Mouse (Mus musculus) forebrain, embryonic 14.5 days (tissue): ENCODE data around the gene Morc3. TPM values are rescaled to one million over a fixed set of nuclear protein-coding genes. Genes with fewer than 3 reads are reported as not detected.

ENCODE experiments used
- ATAC-seq: fragments of 200-750 bp; cut with Nextera tagmentation; 2 replicates; pipeline ENCODE4 v1.8.0; 2017; ENCODE audit warnings: mild to moderate bottlenecking, moderate library complexity
- DNase-seq: peaks from one replicate; pipeline ENCODE4 v3.0.0-alpha.2; 2015; ENCODE audit warnings: low spot score
- H3K27ac ChIP-seq: fragments of 300-500 bp; sonication (generic); 2 replicates; pipeline ENCODE4 v1.5.1; 2014; ENCODE audit warnings: low read depth, mild to moderate bottlenecking, control low read depth, low read length, moderate library complexity
- H3K27me3 ChIP-seq: fragments of 300-500 bp; sonication (generic); replicated peaks from 2 replicates; pipeline ENCODE4 v1.6.1; 2014; ENCODE audit warnings: low read length, control low read depth, mixed read lengths; ENCODE audit not compliant: control insufficient read depth, insufficient read depth
- H3K36me3 ChIP-seq: fragments of 300-500 bp; sonication (generic); 2 replicates; pipeline ENCODE4 v1.6.1; 2014; ENCODE audit warnings: low read length, control low read depth; ENCODE audit not compliant: control insufficient read depth, insufficient read depth
- H3K4me1 ChIP-seq: fragments of 300-500 bp; sonication (generic); 2 replicates; pipeline ENCODE4 v1.6.1; 2014; ENCODE audit warnings: antibody characterized with exemption, low read length, control low read depth; ENCODE audit not compliant: control insufficient read depth, insufficient read depth
- H3K4me2 ChIP-seq: fragments of 300-500 bp; sonication (generic); 2 replicates; pipeline ENCODE4 v1.6.1; 2014; ENCODE audit warnings: mild to moderate bottlenecking, control low read depth, low read length
- H3K4me3 ChIP-seq: fragments of 300-500 bp; sonication (generic); 2 replicates; pipeline ENCODE4 v1.5.1; 2014; ENCODE audit warnings: low read depth, low read length, control low read depth
- H3K9ac ChIP-seq: fragments of 300-500 bp; sonication (generic); 2 replicates; pipeline ENCODE4 v1.6.1; 2014; ENCODE audit warnings: mild to moderate bottlenecking, low read length, control low read depth, moderate library complexity
- H3K9me3 ChIP-seq: fragments of 300-500 bp; sonication (generic); replicated peaks from 2 replicates; pipeline ENCODE4 v1.6.1; 2016; ENCODE audit warnings: low read length, control low read depth, mixed read lengths; ENCODE audit not compliant: control insufficient read depth
- WGBS: fragments of 180-500 bp; shearing (Covaris S2); extraction: QIAGEN DNeasy Blood & Tissue Kit; methylation state at CpG from one replicate; pipeline ENCODE4 v1.1.7; 2014; 5-methylcytosine and 5-hydroxymethylcytosine counted together
- polyA plus RNA-seq: library from polyadenylated mRNA; unstranded; fragments of >200 nt; fragmentation: Nextera tagmentation; extraction: Ambion mirVana; gene quantifications from 2 replicates; pipeline ENCODE4 v1.2.1, GENCODE M21; 2014

Morc3 gene
- polyA plus RNA-seq, 1 experiment from 2014 or later, result 36.1 TPM

- no peaks in the 10 kb centered on the region for H3K9me3 ChIP-seq
- H3K27ac ChIP-seq, result no peak overlapping the region
- peak; percentile 65 for ATAC-seq
- H3K4me3 ChIP-seq, result peak overlapping the region; percentile 69
- DNase-seq, result peak; percentile 48
- H3K4me2 ChIP-seq, result peak overlapping the region; percentile 83
- H3K27me3 ChIP-seq, result no peaks in the 10 kb centered on the region
- H3K4me1 ChIP-seq, result peaks cover 6% of the 10 kb centered on the region; the same call in 1 of the 2 replicates
- H3K36me3 ChIP-seq, result peaks cover 15% of the 10 kb centered on the region; the same call in 1 of the 2 replicates
- peak overlapping the region; percentile 72 for H3K9ac ChIP-seq
- WGBS, result under 1% methylated on average over 43 of the region's 43 CpGs
These were observed 52.3 kb downstream of the Morc3 start for GRCm38 (mm10) chr16:93884086-93884721.

GRCm38 (mm10) chr16:93884722-93885113 lies 52.8 kb downstream of the Morc3 start:
- DNase-seq (no peak), ATAC-seq (no peak)
- Histone ChIP-seq H3K4me1 (peaks cover 6% of the 10 kb centered on the region; the same call in 1 of the 2 replicates), H3K4me3 (peak overlapping the region; percentile 69), H3K27me3 (no peaks in the 10 kb centered on the region), H3K36me3 (peaks cover 21% of the 10 kb centered on the region; the same call in 1 of the 2 replicates), H3K4me2 (peak overlapping the region; percentile 83), H3K27ac (no peak overlapping the region), H3K9me3 (no peaks in the 10 kb centered on the region), H3K9ac (peak overlapping the region; percentile 72)
- 45% methylated on average over 5 of the region's 5 CpGs for WGBS

GRCm38 (mm10) chr16:93888481-93888880 lies 56.6 kb downstream of the Morc3 start:
- WGBS, result 94% methylated on average over 6 of the region's 6 CpGs

DNA sequence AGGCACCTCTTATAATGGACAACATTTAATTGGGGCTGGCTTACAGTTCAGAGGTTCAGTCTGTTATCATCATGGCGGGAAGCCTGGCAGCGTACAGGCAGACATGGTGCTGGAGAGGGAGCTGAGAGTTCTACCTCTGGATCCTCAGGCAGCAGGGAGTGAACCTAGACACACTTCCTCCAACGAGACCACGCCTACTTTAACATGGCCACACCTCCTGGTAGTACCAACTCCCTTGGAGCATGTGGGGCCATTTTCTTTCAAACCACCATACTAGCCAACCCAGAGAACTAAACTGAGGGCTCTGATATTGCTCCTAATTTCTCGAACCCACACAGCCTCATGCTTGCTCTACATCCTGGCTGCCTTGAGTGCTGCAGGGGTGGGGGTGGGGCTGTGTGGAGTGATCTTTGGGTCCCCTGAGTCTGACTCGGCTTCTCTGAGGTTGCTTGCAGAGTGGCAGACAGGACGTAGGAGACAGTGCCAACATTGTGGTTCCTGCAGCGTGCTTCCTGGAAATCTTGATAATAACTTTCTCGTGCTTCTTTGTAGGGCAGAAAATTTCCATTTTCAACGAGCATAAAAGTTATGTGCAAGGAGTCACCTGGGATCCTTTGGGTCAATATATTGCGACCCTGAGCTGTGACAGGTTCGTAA lies 59.2 kb downstream of the Morc3 start:
- H3K27ac ChIP-seq, result no peak overlapping the region
- no peak overlapping the region for H3K9ac ChIP-seq
- H3K4me2 ChIP-seq, result no peak overlapping the region
- WGBS, result 90% methylated on average over 12 of the region's 12 CpGs
- H3K27me3 ChIP-seq, result no peaks in the 10 kb centered on the region
- ATAC-seq (no peak), DNase-seq (no peak)
- H3K4me1 ChIP-seq, result no peaks in the 10 kb centered on the region
- no peak overlapping the region for H3K4me3 ChIP-seq
- H3K9me3 ChIP-seq, result no peaks in the 10 kb centered on the region
- peaks cover 65% of the 10 kb centered on the region for H3K36me3 ChIP-seq

More at GRCm38 (mm10) chr16:93888481-93888880, 56.6 kb downstream of the Morc3 start:
- H3K9ac ChIP-seq, result no peak overlapping the region
- peaks cover 6% of the 10 kb centered on the region; the same call in 1 of the 2 replicates for H3K4me1 ChIP-seq
- ATAC-seq (no peak), DNase-seq (no peak)
- H3K27me3 ChIP-seq, result no peaks in the 10 kb centered on the region
- H3K9me3 ChIP-seq, result no peaks in the 10 kb centered on the region
- no peak overlapping the region for H3K4me3 ChIP-seq
- no peak overlapping the region for H3K27ac ChIP-seq
- no peak overlapping the region for H3K4me2 ChIP-seq
- peaks cover 53% of the 10 kb centered on the region for H3K36me3 ChIP-seq

DNA sequence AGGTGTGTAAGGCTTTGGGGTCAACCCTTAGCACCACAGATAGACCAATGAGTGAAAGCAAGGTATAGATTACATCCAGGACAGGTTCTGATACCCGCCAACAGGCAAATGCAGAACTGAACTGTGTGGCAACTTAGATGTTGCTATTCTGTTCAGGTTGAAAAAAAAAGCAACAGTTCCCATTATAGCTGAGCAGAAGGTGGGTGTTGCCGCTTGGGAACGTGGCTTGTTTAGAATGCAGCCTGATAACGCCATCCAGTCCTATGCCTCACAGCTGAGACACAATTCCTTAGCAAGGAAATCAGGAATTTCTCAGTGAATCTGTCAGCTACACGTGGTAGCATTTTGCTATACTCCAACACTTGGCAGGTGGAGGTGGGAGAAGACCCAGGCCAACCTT lies 61.4 kb downstream of the Morc3 start:
- no peak overlapping the region for H3K27ac ChIP-seq
- peaks cover 60% of the 10 kb centered on the region for H3K36me3 ChIP-seq
- H3K9me3 ChIP-seq, result no peaks in the 10 kb centered on the region
- H3K4me1 ChIP-seq, result no peaks in the 10 kb centered on the region
- DNase-seq (no peak), ATAC-seq (no peak)
- no peak overlapping the region for H3K4me3 ChIP-seq
- H3K27me3 ChIP-seq, result no peaks in the 10 kb centered on the region
- no peak overlapping the region for H3K9ac ChIP-seq
- 87% methylated on average over 5 of the region's 5 CpGs for WGBS
- no peak overlapping the region for H3K4me2 ChIP-seq

DNA sequence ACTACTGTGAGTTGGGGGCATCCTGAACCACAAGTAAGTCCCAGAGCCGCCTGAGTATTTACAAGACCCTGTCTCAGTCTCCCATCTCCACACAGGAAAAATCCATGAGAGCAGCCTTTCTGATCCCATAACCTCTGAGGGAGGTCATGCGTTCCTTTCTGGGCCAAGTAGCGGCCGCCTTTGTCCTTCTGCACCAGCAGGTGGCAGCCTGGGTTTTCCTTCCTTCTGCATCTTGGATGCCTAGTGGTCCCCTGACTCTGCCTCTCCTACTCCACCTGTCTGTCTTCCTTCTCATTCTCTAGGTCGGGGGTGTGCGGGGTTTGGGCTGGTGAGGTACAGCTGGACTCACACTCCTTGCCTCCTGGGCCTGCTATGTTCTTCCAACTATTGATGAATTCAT lies 71.1 kb downstream of the Morc3 start:
- Histone ChIP-seq H3K9ac (no peak overlapping the region), H3K27me3 (no peaks in the 10 kb centered on the region), H3K9me3 (no peaks in the 10 kb centered on the region), H3K4me3 (no peak overlapping the region), H3K4me2 (no peak overlapping the region), H3K36me3 (peaks cover 37% of the 10 kb centered on the region; the same call in 1 of the 2 replicates), H3K27ac (no peak overlapping the region), H3K4me1 (no peaks in the 10 kb centered on the region)
- ATAC-seq (no peak), DNase-seq (no peak)
- WGBS, result 80% methylated on average over 6 of the region's 6 CpGs

DNA sequence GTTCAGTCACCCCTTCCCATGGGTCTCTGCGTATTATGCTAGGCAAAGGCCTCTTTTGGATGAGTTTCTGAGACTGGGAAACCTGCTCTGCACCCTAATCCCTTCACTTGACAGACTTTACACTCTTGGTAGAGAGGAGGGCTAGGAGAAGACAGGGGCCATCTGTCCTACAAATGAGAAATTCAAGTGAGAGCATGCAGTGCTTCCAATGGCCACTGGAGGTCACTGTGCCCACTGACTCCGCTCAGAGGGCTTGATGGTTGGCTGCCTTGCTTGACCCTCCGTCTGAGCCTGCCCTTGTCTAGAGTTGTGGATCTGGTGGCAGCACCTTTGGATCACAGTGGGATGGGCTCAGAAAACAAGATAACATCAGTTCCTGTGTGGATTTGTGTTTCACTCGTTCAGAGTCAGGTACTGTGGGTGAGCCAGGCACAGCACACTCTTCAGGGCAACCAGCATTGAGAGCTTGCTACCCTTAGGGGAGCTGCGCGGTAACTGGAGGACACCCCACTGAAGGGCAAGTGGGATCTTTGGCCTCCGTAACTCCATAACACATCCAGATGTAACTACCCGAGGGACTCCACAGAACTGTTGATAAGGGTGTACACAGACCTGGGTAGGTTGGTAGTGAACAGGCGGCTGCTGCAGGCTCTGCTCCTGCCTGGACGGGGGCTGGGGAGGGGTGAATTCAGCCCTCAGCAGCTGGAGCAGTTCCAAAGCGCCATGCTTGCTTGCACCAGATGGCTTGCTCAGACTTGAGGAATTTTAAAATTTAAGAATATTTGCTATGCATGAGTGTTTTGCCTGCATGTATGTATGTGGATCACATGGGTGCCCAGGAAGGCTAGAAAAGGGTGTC lies 74.5 kb downstream of the Morc3 start:
- no peaks in the 10 kb centered on the region for H3K4me1 ChIP-seq
- no peaks in the 10 kb centered on the region for H3K27me3 ChIP-seq
- no peaks in the 10 kb centered on the region for H3K9me3 ChIP-seq
- H3K9ac ChIP-seq, result no peak overlapping the region
- H3K36me3 ChIP-seq, result peaks cover 18% of the 10 kb centered on the region; the same call in 1 of the 2 replicates
- ATAC-seq (peak; percentile 71), DNase-seq (peak; percentile 64)
- H3K4me2 ChIP-seq, result no peak overlapping the region
- no peak overlapping the region; the same call in 1 of the 2 replicates for H3K27ac ChIP-seq
- no peak overlapping the region for H3K4me3 ChIP-seq
- WGBS, result 64% methylated on average over 11 of the region's 11 CpGs

- H3K4me1 ChIP-seq, result no peaks in the 10 kb centered on the region
- no peak for DNase-seq
- no peak overlapping the region for H3K4me2 ChIP-seq
- 77% methylated on average over 5 of the region's 5 CpGs for WGBS
- peaks cover 10% of the 10 kb centered on the region; the same call in 1 of the 2 replicates for H3K36me3 ChIP-seq
- H3K27ac ChIP-seq, result no peak overlapping the region
- no peak for ATAC-seq
- no peaks in the 10 kb centered on the region for H3K9me3 ChIP-seq
- no peak overlapping the region for H3K4me3 ChIP-seq
- H3K9ac ChIP-seq, result no peak overlapping the region
- H3K27me3 ChIP-seq, result no peaks in the 10 kb centered on the region
These were observed 75.8 kb downstream of the Morc3 start for GRCm38 (mm10) chr16:93907761-93908160.
